Mouse (Mus musculus) kidney, adult 2 months (tissue): ENCODE results near the gene Napa. TPM values are rescaled to one million over a fixed set of nuclear protein-coding genes. Genes with fewer than 3 reads are reported as not detected.

Experiments
- DNase-seq: peaks from one replicate; pipeline ENCODE4 v3.0.0; 2021
- H3K27ac ChIP-seq: fragments of 200-500 bp; 2 replicates; pipeline ENCODE4 v1.5.1; 2012; ENCODE audit warnings: low read depth, low read length, control low read depth, inconsistent platforms; ENCODE audit not compliant: insufficient read depth
- H3K27me3 ChIP-seq: fragments of 200-500 bp; replicated peaks from 2 replicates; pipeline ENCODE4 v1.6.1; 2012; ENCODE audit warnings: mild to moderate bottlenecking, moderate library complexity, low read length, inconsistent platforms; ENCODE audit not compliant: control insufficient read depth, insufficient read depth
- H3K36me3 ChIP-seq: fragments of 200-500 bp; 2 replicates; pipeline ENCODE4 v1.6.1; 2012; ENCODE audit warnings: mild to moderate bottlenecking, moderate library complexity, low read length, inconsistent platforms; ENCODE audit not compliant: control insufficient read depth, insufficient read depth
- H3K4me1 ChIP-seq: fragments of 200-500 bp; 2 replicates; pipeline ENCODE4 v1.6.1; 2011; ENCODE audit warnings: low read length; ENCODE audit not compliant: control insufficient read depth, insufficient read depth
- H3K4me3 ChIP-seq: fragments of 200-500 bp; 2 replicates; pipeline ENCODE4 v1.5.1; 2011; ENCODE audit warnings: mild to moderate bottlenecking, low read depth, low read length, control low read depth; ENCODE audit not compliant: insufficient read depth
- CTCF ChIP-seq: fragments of 200-500 bp; conservative IDR thresholded peaks from 2 replicates; pipeline ENCODE4 v1.5.1; 2011; ENCODE audit warnings: low read depth, mild to moderate bottlenecking, control low read depth, low read length, moderate library complexity, mixed read lengths; ENCODE audit not compliant: insufficient read depth, insufficient read length
- POLR2A ChIP-seq: fragments of 200-500 bp; IDR thresholded peaks from one replicate; pipeline ENCODE4 v1.6.1; 2011; ENCODE audit warnings: low read depth, low read length, control low read depth
- WGBS: fragments of 180-500 bp; shearing (Covaris S2); methylation state at CpG from one replicate; pipeline ENCODE4 v1.1.7; 2018; 5-methylcytosine and 5-hydroxymethylcytosine counted together
- polyA plus RNA-seq: library from polyadenylated mRNA; depleted of rRNA; stranded (reverse); fragments of >200 nt; gene quantifications from 2 replicates; pipeline ENCODE4 v1.2.3, GENCODE M21; 2012

Napa gene
- polyA plus RNA-seq, 1 experiment = 177 TPM

- Histone ChIP-seq H3K27me3 (no peaks in the 10 kb centered on the region; the same call in 1 of the 2 replicates), H3K36me3 (no peaks in the 10 kb centered on the region), H3K4me3 (no peak overlapping the region), H3K4me1 (no peaks in the 10 kb centered on the region), H3K27ac (no peak overlapping the region)
- TF ChIP-seq CTCF (peak; percentile 38; the same call in 1 of the 2 replicates), POLR2A (no peak)
- WGBS = 48% methylated on average over 4 of the region's 4 CpGs
- DNase-seq = no peak
These were observed 34.8 kb upstream of the Napa start for GRCm38 (mm10) chr7:16063490-16063889.

GRCm38 (mm10) chr7:16070846-16071245 lies 27.4 kb upstream of the Napa start:
- TF ChIP-seq CTCF (no peak), POLR2A (no peak)
- no peak overlapping the region for H3K4me3 ChIP-seq
- no peak for DNase-seq
- H3K36me3 ChIP-seq = no peaks in the 10 kb centered on the region
- no peak overlapping the region for H3K27ac ChIP-seq
- H3K4me1 ChIP-seq = no peaks in the 10 kb centered on the region
- no peaks in the 10 kb centered on the region for H3K27me3 ChIP-seq

- TF ChIP-seq CTCF = no peak
- TF ChIP-seq POLR2A = no peak
- no peaks in the 10 kb centered on the region for H3K4me1 ChIP-seq
- H3K27me3 ChIP-seq = no peaks in the 10 kb centered on the region
- no peak overlapping the region for H3K4me3 ChIP-seq
- H3K36me3 ChIP-seq = no peaks in the 10 kb centered on the region
- peak; percentile 22 for DNase-seq
- no peak overlapping the region for H3K27ac ChIP-seq
- 56% methylated on average over 6 of the region's 6 CpGs for WGBS
These were observed 26.4 kb upstream of the Napa start for GRCm38 (mm10) chr7:16071906-16072305.

GRCm38 (mm10) chr7:16079947-16080346 lies 18.3 kb upstream of the Napa start:
- DNase-seq = no peak
- Histone ChIP-seq H3K27ac (no peak overlapping the region), H3K27me3 (no peaks in the 10 kb centered on the region), H3K4me1 (no peaks in the 10 kb centered on the region), H3K4me3 (no peak overlapping the region), H3K36me3 (no peaks in the 10 kb centered on the region)
- TF ChIP-seq CTCF (no peak), POLR2A (no peak)
- WGBS = 66% methylated on average over 1 of the region's 1 CpGs

GRCm38 (mm10) chr7:16080581-16080980 lies 17.7 kb upstream of the Napa start:
- Histone ChIP-seq H3K4me3 (no peak overlapping the region), H3K27me3 (no peaks in the 10 kb centered on the region), H3K4me1 (no peaks in the 10 kb centered on the region), H3K27ac (no peak overlapping the region), H3K36me3 (no peaks in the 10 kb centered on the region)
- DNase-seq = no peak
- WGBS = 54% methylated on average over 4 of the region's 4 CpGs
- no peak for TF ChIP-seq CTCF
- TF ChIP-seq POLR2A = no peak

GRCm38 (mm10) chr7:16083361-16083760 lies 14.9 kb upstream of the Napa start:
- 65% methylated on average over 4 of the region's 4 CpGs for WGBS
- Histone ChIP-seq H3K4me3 (no peak overlapping the region), H3K27me3 (no peaks in the 10 kb centered on the region), H3K36me3 (no peaks in the 10 kb centered on the region), H3K27ac (no peak overlapping the region), H3K4me1 (no peaks in the 10 kb centered on the region)
- TF ChIP-seq POLR2A (no peak), CTCF (no peak)
- no peak for DNase-seq

- Histone ChIP-seq H3K27ac (no peak overlapping the region), H3K4me3 (no peak overlapping the region), H3K36me3 (no peaks in the 10 kb centered on the region), H3K27me3 (no peaks in the 10 kb centered on the region), H3K4me1 (no peaks in the 10 kb centered on the region)
- TF ChIP-seq CTCF = no peak
- no peak for TF ChIP-seq POLR2A
- no peak for DNase-seq
- WGBS = 76% methylated on average over 2 of the region's 2 CpGs
These were observed 10.7 kb upstream of the Napa start for GRCm38 (mm10) chr7:16087587-16087986.

GRCm38 (mm10) chr7:16094592-16094991 lies 3.7 kb upstream of the Napa start:
- 58% methylated on average over 3 of the region's 3 CpGs for WGBS
- TF ChIP-seq CTCF = no peak
- no peak for TF ChIP-seq POLR2A

More at GRCm38 (mm10) chr7:16094592-16094991, 3.7 kb upstream of the Napa start:
- Histone ChIP-seq H3K27me3 (no peaks in the 10 kb centered on the region), H3K4me1 (peaks cover 3% of the 10 kb centered on the region; the same call in 1 of the 2 replicates), H3K36me3 (no peaks in the 10 kb centered on the region), H3K4me3 (no peak overlapping the region), H3K27ac (no peak overlapping the region)
- no peak for DNase-seq
